Mouse (Mus musculus): Measurements from ENCODE around the gene Alg14.

GRCm38 (mm10) chr3:121348792-121349191 lies 57.2 kb downstream of the Alg14 start:
- TF ChIP-seq CTCF (IDR thresholded peaks at IDR 0.05; ENCODE audit: control insufficient read depth, insufficient read depth, low read length) (no peak), POLR2A (IDR thresholded peaks at IDR 0.05; ENCODE audit: borderline replicate concordance, control insufficient read depth, low read depth, low read length) (no peak)
